Mouse (Mus musculus): ENCODE data around the gene Pcgf5.

DNA sequence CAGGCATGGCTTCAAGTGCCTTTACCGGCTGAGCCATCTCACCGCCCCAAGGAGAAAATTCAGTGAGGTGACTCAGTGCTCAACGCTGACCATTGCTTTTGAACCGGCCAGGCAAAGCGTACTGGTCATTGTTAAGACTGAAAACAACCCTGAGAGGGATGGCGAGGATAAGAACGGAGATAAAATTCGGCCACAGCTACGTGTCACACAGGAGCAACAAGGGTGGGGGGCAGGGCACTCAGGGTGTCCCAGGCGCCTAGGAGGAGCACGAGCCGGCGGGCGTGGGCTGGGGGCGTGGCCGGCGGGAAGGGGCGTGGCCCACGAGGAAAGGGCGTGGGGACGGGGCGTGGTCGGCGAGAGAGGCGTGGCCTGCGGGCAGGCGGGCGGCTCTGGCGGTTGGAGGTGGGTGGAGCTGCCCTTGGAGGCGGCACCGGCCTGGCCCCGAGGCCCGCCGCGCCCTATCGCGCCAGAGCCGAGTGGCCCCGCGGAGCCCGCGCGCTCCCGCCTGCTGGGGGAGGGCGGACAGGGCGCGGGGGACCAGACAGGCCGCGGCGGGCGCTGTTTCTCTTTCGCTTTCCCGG lies 61.3 kb downstream of the Pcgf5 start:
- TF ChIP-seq CTCF (IDR thresholded peaks at IDR 0.05) (no peak), EP300 (IDR thresholded peaks at IDR 0.05) (no peak)
